Mouse (Mus musculus): ENCODE measurements around the gene H6pd. TPM values are rescaled to one million over a fixed set of nuclear protein-coding genes. Genes with fewer than 3 reads are reported as not detected.

The H6pd gene
- polyA plus RNA-seq, 1 experiment from 2014 or later = 14.7 TPM

DNA sequence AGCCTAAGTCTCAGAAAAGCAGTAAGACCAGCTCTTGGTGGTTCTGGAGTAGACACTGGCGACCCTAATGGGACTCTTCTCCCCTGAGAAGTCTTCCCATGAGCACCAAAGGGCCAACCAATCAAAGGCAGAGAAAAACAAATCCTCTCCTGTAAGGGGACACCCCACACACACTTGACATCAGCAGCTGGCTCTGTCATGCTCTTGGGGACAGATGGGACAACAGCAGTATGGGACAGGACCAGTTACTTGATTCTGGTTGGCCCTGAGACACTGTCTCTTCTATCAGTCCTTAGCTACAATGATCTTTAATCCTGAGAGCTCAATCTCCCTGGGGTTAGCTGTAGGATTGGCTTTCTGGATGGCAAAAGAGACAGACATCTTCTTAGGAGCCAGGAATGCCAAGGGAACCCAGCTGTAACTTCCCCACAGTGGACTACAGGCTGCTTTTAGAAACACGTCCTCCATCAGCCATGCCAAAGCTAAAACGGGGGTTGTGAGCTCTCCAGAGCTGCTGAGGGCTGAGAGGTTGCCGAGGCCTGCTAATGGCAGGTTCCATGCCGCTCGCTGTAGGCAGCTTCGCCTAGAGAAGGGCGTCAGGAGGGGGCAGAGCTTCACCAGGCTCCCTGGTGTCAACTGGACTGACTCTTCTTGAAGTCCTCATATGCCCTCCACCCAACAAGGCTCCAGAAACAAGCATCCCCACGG, 76.6 kb downstream of the H6pd start:
- H3K9me3 ChIP-seq (ENCODE audit: control insufficient read depth, low read length) = no peaks in the 10 kb centered on the region
- no peak for DNase-seq (ENCODE audit: low spot score)
- no peak overlapping the region for H3K27ac ChIP-seq (replicated peaks; ENCODE audit: low read depth, low read length)
- H3K4me3 ChIP-seq (ENCODE audit: low read depth, low read length) = no peak overlapping the region
- H3K27me3 ChIP-seq (replicated peaks; ENCODE audit: control insufficient read depth, insufficient read depth, low read length) = no peaks in the 10 kb centered on the region
- H3K36me3 ChIP-seq (ENCODE audit: control insufficient read depth, insufficient read depth, low read length) = no peaks in the 10 kb centered on the region
- ATAC-seq (ENCODE audit: low read depth) = peak; percentile 60; the same call in 1 of the 2 replicates
- no peak overlapping the region for H3K9ac ChIP-seq (ENCODE audit: low read depth, low read length)
- WGBS = 86% methylated on average over 9 of the region's 9 CpGs
- H3K4me1 ChIP-seq (ENCODE audit: control insufficient read depth, insufficient read depth, low read length) = no peaks in the 10 kb centered on the region
- H3K4me2 ChIP-seq (ENCODE audit: low read depth, low read length) = no peak overlapping the region

DNA sequence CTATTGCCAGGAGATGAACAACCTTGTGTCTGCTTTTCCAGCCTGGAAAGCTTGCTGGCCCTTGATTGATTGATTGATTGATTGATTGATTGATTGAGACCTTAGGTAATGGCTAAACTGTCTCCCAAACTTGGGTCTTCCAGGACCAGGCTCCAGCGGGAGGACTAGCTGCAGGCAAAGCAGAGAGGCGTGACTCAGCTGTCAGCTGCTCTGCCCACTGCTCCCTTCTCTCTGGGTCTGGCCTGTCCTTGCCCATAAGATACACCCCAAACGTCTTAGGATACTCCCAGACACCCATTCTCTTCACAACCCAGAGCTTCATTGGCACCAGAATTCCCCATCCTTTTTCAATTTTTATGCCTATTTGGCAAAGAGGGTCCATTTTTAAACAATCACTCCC, 78.1 kb downstream of the H6pd start:
- WGBS = 50% methylated on average over 3 of the region's 3 CpGs
- ATAC-seq (ENCODE audit: low read depth) = no peak

More for the DNA sequence above, 78.1 kb downstream of the H6pd start:
- Histone ChIP-seq H3K4me1 (ENCODE audit: control insufficient read depth, insufficient read depth, low read length) (no peaks in the 10 kb centered on the region), H3K27ac (replicated peaks; ENCODE audit: low read depth, low read length) (no peak overlapping the region), H3K9ac (ENCODE audit: low read depth, low read length) (peak overlapping the region; percentile 14; the same call in 1 of the 2 replicates), H3K27me3 (replicated peaks; ENCODE audit: control insufficient read depth, insufficient read depth, low read length) (no peaks in the 10 kb centered on the region), H3K4me3 (ENCODE audit: low read depth, low read length) (no peak overlapping the region), H3K36me3 (ENCODE audit: control insufficient read depth, insufficient read depth, low read length) (no peaks in the 10 kb centered on the region), H3K9me3 (ENCODE audit: control insufficient read depth, low read length) (0 out of 2 replicates have a peak, but pooled peaks cover 3% of the 10 kb centered on the region), H3K4me2 (ENCODE audit: low read depth, low read length) (no peak overlapping the region)
- DNase-seq (ENCODE audit: low spot score) = no peak

Other genes starting within 250 kb of the H6pd start
- gene Slc25a33, start 234.7 kb downstream of the H6pd start, polyA plus RNA-seq (2014; fragmentation: Nextera tagmentation; extraction: Ambion mirVana) = 10.6 and 10.9 TPM in 2 replicates
- gene Spsb1, start 54.0 kb downstream of the H6pd start, polyA plus RNA-seq (2014; fragmentation: Nextera tagmentation; extraction: Ambion mirVana) = 16.3 and 19.6 TPM in 2 replicates
- 0.50 and 0.58 TPM in 2 replicates for gene Gpr157, start 78.3 kb upstream of the H6pd start, polyA plus RNA-seq (2014; fragmentation: Nextera tagmentation; extraction: Ambion mirVana)
- 3.2 and 3.5 TPM in 2 replicates for gene Slc2a5, start 110.3 kb upstream of the H6pd start, polyA plus RNA-seq (2014; fragmentation: Nextera tagmentation; extraction: Ambion mirVana)
- gene Slc2a7, start 139.9 kb upstream of the H6pd start, polyA plus RNA-seq (2014; fragmentation: Nextera tagmentation; extraction: Ambion mirVana) = not detected in 2 replicates
- gene Car6, start 192.3 kb upstream of the H6pd start, polyA plus RNA-seq (2014; fragmentation: Nextera tagmentation; extraction: Ambion mirVana) = not detected in 2 replicates
- gene Eno1, start 227.7 kb upstream of the H6pd start, polyA plus RNA-seq (2014; fragmentation: Nextera tagmentation; extraction: Ambion mirVana) = 1,320 and 1,483 TPM in 2 replicates